Mouse (Mus musculus): ENCODE data around the gene Tmem158.

The Tmem158 gene

GRCm38 (mm10) chr9:123245146-123245545 lies 15.4 kb downstream of the Tmem158 start:
- no peak for DNase-seq (ENCODE audit: low spot score in 2 of 2)

- peak; percentile 70 to 72 for DNase-seq (ENCODE audit: low spot score in 2 of 2)
These were observed 16.6 kb downstream of the Tmem158 start for GRCm38 (mm10) chr9:123243988-123244387.

GRCm38 (mm10) chr9:123241191-123241590 lies 19.4 kb downstream of the Tmem158 start:
- DNase-seq (ENCODE audit: low spot score in 2 of 2) = no peak

- DNase-seq (ENCODE audit: low spot score in 2 of 2) = no peak
These were observed 19.8 kb downstream of the Tmem158 start for GRCm38 (mm10) chr9:123240751-123241150.

- DNase-seq (ENCODE audit: low spot score in 2 of 2) = no peak
These were observed 20.3 kb downstream of the Tmem158 start for GRCm38 (mm10) chr9:123240271-123240670.

GRCm38 (mm10) chr9:123239651-123240050 lies 20.9 kb downstream of the Tmem158 start:
- DNase-seq (ENCODE audit: low spot score in 2 of 2) = no peak

GRCm38 (mm10) chr9:123238256-123239045 lies 22.1 kb downstream of the Tmem158 start:
- DNase-seq (ENCODE audit: low spot score in 2 of 2) = no peak

GRCm38 (mm10) chr9:123237739-123238138 lies 22.8 kb downstream of the Tmem158 start:
- no peak for DNase-seq (ENCODE audit: low spot score in 2 of 2)

GRCm38 (mm10) chr9:123235621-123236020 lies 24.9 kb downstream of the Tmem158 start:
- DNase-seq (ENCODE audit: low spot score in 2 of 2) = no peak

GRCm38 (mm10) chr9:123229826-123230225 lies 30.7 kb downstream of the Tmem158 start:
- DNase-seq (ENCODE audit: low spot score in 2 of 2) = no peak

- no peak for DNase-seq (ENCODE audit: low spot score in 2 of 2)
These were observed 31.9 kb downstream of the Tmem158 start for GRCm38 (mm10) chr9:123228671-123229070.

- DNase-seq (ENCODE audit: low spot score in 2 of 2) = no peak
These were observed 33.3 kb downstream of the Tmem158 start for GRCm38 (mm10) chr9:123227106-123227750.

GRCm38 (mm10) chr9:123224863-123225431 lies 35.6 kb downstream of the Tmem158 start:
- no peak for DNase-seq (ENCODE audit: low spot score in 2 of 2)

- peak; percentile 47 to 53 for DNase-seq (ENCODE audit: low spot score in 2 of 2)
These were observed 40.7 kb downstream of the Tmem158 start for GRCm38 (mm10) chr9:123219826-123220225.

- DNase-seq (ENCODE audit: low spot score in 2 of 2) = no peak
These were observed 44.7 kb downstream of the Tmem158 start, which contains the start of gene Cdcp1 for GRCm38 (mm10) chr9:123215621-123216440. Gene Cdcp1 (minus strand): TSS chr9:123216038.

- DNase-seq (ENCODE audit: low spot score in 2 of 2) = no peak
These were observed 47.2 kb downstream of the Tmem158 start for GRCm38 (mm10) chr9:123213371-123213770.
